Mouse (Mus musculus) layer of hippocampus, adult 9-10 months (tissue): ENCODE measurements around the gene Gm45808.

Experiments used
- DNase-seq: peaks from one replicate; pipeline ENCODE4 v3.0.0; 2022; ENCODE audit warnings: low spot score

Gm45808 gene

DNA sequence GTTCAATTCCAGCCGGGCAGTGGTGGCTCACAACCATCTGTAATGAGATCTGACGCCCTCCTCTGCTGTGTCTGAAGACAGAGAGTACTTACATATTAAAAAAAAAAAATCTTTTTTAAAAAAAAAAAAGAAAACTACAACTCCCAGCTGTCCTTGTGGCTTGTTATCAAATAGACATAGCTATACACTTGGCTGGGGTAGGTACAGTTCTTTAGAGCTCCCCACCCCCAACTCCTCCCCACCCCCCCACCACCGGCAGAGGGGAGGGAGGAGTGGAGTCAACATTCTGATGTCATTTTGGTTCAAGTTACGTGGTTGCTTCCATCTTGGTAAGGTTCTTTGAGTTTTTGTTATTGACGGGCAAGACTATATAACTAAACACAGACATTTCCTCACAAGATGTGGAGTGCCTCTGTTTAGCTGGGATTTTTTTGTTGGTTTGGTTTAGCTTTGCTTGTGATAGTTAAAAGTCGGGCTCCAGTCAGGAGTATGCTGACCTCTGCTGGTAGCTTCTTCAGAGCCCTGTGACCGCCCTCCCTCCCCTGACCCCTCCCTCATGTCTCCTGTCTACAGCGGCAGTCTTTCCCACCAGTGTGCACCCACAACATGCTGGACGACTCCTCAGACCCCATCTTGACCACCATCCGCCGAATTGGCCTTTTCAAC, 39.2 kb downstream of the Gm45808 start:
- DNase-seq = no peak

DNA sequence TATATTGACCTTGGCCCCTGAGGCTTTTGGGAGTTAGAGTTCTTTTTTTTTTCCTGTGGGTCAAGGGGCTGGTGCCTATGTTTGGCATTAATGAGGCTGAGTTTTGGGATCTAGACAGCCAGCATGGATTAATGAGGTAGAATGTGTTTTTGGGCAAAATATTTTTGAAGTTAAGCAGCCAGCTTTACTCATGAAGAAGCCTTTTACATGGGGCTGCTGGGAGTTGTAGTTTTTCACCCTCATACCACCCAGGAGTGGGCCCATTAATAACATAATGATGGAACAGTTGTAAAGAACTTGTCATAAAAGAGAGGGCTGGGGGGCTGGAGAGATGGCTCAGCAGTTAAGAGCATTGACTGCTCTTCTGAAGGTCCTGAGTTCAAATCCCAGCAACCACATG, 40.0 kb downstream of the Gm45808 start:
- no peak for DNase-seq

DNA sequence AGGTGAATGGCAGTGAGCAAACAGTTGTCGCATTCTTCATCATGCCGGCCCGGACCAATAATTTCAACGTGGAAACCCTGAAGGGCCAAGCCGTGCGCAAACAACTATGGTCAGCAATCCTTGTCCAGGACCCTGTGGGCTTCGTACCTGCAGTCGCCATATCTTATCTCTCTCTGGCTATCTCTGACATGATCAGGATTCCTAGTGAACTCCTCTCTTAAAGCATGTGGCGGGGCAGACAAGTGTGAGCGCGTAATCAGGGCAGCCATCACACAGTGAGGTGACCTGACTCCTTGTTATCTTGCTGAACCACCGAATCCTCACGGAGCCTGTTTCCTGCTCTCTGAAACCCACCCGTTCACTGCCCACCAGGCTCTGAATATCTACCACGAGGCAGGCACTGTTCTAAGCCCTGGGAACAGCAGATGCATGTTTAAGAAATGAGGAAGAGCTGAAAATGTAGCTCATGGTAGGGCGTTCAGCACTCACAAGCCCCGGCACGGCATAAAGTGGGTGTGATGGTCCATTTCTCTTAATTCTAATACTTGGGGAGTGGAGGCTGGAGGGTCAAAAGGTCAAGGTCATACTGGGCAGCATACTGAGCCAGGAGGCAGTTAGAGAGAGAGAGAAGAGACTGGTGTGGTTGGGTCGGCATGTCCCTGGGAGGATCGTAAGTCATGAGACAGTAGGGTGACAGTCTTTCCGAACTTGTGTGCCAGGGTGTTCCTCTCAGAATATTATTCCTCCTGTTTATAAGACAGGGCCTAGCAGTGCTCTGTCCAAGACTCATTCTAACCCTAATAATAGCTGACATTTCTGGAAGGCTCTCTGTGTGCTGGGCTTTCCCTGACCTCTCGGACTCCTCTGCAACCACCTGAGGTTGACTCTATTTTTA, 42.8 kb downstream of the Gm45808 start:
- no peak for DNase-seq

DNA sequence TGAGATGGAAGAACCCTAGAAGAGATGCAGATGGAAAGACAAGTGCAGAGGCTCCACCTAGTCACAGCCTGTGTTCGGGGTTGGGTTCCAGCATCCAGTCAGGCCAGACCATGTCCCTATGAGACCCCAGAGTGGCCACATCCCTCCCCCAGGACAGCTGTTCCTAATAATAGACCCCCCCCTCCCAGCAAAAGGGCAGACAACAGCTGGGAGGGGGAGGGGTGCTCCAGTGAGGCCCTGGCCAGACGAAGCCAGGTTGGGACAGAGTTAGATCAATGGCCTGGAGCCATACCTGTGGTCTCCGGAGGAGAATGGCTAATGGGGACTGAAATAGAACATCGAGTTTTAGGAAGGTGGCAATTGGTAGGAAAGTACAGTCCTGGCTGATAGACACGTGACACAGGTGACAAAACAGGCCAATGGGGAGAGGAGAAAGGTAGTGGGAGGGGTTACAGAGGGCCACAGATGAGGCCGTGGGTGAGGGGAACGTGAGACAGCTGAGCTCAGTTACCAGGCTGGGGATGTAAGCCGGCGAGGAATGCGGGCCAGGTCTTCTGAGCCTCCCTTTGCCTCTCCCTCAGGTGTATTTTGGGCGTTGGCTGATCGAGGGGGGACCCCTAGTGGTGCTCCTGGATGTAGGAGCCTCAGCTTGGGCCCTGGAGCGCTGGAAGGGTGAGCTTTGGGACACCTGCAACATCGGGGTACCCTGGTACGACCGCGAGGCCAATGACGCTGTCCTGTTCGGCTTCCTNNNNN, 48.9 kb downstream of the Gm45808 start, which contains the start of gene Ruvbl2:
Gene Ruvbl2 (minus strand): TSS at position 576 of the 756 bp plus-strand sequence.
- DNase-seq = no peak

DNA sequence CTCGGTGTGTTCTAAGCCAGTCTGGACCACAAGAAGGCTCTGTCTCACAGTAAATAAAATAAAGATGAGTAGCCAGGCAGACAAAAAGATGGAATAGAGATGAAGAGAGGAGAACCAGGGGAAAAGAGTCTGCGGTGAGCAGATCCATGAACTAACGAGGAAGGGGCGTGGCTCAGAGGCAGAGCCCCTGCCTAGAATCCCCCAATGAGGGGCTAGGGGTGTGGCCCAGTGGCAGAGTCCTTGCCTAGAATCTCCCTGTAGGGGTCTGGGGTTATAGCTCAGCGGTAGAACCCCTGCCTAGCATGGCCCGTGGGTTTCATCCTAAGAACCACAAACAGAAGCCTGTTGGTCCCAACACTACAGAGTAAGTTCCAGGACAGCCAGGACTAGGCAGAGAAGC, 49.6 kb downstream of the Gm45808 start:
- DNase-seq = no peak

DNA sequence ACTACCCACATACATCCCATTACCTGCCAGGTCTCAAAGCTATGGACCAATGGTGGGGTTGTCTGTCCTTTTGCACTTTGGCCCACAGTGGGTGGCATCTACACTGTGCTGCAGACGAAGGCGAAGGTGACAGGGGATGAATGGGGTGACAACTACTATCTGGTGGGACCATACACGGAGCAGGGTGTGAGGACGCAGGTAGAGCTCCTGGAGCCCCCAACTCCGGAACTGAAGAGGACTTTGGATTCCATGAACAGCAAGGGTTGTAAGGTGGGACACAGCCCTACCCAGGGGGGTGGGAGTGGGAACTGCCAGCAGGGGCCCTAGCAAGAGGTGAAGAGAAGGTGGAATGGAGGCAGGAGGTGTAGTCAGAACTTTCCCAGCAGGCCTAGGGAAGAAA, 50.2 kb downstream of the Gm45808 start:
- no peak for DNase-seq

DNA sequence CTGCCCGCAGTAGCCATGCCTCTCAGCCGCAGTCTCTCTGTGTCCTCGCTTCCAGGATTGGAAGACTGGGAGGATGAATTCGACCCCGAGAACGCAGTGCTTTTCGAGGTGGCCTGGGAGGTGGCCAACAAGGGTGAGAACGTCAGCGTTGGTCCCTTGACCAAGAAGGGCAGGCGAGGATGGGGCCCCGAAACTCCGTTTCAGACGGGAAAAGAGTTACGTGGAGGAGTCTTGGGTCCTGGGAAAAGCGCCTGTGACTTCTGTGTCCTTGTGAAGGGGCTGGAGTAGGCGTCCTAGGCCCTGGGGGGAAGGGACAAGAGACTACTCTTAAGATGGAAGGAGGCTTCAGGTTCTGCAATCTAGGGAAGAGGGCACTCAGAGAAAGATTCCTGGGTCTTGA, 51.6 kb downstream of the Gm45808 start:
- DNase-seq = no peak

DNA sequence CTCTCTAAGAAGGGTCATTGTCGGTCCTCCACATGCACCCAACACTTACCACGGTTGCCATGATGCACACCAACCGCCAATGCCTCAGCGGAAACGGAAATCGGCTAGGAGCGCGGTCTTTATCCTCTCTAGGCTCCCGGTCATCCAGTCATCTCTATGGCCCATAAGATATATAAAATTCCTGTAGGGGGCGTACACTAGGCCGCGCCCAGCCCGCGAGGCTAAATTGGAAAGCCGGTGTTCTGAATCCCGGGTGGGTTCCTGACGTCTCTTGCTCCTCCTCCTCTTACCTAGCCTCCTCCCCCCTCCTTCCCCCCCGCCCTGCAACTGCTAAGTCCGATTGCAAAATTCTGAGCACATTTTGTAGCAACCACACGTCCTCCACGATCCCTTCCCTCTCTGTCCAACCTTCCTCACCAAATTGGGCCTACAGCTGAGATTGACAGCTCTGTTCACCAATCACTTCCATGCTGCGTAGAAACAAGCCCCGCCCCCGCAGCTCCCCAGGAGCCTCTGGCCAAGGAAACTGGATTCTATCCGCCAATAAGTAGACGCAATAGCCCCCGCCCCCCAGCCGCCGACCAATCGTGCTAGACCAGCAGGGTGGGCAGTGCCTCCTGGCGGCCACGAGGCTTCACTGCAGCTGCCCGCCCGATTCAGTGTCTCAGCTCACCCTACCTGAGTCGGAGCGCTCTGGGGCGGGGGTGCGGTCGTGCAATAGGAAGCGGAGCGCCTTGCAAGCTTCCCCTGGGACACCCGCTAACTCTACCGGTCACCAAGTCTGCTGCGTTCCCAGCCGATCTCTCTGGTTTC, 52.2 kb downstream of the Gm45808 start, which contains the start of gene Gys1:
Gene Gys1 (plus strand): TSS at position 642 of the 813 bp plus-strand sequence.
- peak; percentile 100 for DNase-seq

DNA sequence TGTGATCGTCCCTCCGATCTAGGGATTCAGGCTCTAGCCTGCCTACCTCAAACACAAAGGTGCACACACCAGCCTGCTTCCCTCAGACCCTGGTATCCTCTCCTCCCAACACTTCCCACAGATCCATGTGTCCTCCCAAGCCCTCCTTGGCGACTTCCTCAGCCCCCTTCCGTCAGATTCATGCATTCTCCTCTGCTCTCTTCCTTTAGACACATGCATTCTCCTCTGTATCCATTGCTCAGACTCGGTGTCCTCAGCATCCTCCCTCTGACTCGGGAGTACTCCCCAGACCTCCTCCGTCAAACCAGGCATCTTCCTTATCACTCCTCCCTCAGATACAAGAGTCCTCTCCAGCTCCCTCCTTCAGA, 52.8 kb downstream of the Gm45808 start:
- no peak for DNase-seq

DNA sequence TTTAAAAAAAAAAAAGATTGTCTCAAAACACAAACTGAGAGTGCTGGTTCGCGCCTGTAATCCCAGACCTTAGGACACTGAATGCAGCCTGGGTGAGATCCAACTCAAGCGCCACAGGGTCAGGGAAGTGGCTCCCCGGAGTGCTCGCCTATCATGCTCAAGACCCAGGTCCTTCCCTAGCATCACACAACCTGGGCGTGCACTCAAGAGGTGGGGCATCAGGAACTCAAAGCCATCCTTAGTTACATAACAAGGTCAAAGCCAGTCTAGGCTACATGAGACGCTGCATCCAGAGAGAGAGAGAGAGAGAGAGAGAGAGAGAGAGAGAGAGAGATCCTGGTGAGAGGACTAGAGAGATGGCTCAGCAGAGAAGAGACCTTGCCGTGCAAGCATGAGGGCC, 60.1 kb downstream of the Gm45808 start:
- no peak for DNase-seq

DNA sequence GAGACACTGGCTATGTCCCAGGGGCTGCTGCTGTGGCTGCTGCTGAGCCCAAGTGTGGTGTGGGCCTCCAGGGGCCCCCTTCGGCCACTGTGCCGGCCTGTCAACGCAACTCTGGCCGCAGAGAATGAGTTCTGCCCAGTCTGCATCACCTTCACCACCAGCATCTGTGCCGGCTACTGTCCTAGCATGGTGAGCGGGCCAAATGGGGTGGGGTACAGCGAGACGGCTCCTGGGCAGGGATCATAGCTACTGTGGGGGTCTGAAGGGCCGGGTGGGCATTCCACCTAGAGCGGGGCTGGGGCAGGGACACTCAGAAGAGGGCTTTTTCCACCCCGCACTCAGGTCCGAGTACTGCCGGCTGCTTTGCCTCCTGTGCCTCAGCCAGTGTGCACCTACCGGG, 65.4 kb downstream of the Gm45808 start:
- no peak for DNase-seq

DNA sequence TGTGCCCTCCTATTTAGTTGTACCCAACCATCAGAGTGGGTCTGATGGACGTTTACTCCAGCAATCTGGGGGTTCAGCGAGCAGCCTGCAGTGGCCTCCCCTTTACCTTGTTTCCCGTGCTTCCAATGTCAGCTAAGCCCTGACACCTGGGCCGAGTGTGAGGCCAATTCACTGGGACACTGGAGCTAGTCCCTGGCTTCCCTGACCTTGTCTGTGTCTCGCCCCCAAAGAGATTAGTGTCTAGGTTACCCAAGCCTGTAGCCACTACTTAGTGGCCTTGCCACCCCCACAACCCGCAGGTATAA, 66.0 kb downstream of the Gm45808 start, which contains the start of gene Lhb:
Gene Lhb (plus strand): TSS at position 206 of the 305 bp plus-strand sequence.
- DNase-seq = no peak

DNA sequence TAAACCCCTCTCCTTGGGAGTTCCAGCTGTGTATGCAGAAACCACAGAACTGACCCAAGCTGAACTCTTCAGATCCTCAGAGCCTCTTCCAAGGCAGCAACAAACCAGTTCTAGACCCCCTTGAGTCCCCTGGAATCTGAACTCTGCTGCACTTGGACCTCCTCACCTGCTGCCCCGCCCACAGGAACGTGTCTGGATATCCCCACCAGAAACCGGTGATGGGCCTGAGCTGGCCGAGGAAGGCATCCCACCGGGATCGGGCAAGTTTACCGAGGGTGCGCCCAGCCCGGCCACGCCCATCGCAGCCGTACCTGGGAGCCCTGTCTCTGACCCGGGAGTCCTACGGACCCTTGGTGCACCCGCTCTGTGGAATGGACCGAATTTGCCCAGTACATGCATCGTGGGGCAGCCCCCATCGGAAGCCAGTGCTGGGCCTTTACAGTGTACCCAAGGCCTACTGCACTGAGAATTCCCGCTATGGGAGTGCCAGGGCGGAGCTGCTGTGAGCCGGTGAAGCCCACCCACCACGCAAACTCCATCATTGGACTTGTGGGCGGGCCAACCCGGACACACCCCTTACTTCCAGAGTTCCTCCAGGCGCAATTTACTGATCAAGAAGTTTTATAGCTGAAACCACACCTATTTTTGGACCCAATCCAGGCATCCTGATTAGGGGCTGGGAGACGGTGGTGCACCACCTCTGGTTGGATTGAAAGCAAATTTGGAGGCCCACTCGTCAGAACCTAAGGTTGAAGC, 66.6 kb downstream of the Gm45808 start:
- no peak for DNase-seq

DNA sequence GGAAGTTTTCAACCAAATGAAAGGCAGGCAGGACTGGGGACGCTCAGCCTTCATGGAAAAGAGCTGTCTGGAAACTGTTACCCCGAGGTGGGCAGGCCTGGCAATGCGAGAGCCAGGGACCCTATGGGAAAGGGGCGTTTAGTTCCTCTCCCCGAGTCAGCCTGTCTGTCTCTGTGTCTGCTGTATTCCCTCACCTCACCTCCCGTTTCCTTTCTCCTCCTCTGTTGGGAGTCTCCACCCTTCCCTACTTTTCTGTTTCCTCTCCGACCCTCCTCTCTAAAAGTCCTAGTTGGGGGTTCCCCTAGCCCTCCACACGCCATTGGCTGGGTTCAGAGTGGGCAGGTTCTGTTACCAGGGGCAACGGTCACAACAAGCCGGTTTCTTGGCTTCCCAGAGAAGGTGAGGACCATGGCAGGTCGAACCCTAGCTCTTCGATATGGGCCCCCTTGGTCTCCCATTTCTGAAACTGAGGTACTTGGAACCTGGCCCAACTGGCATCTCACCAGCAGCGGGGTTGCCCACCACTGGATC, 68.6 kb downstream of the Gm45808 start:
- DNase-seq = no peak
